Mouse (Mus musculus): Measurements from ENCODE around the gene Rccd1.

Gene Rccd1

GRCm38 (mm10) chr7:80297041-80297440 lies 27.2 kb downstream of the Rccd1 start:
- no peak for DNase-seq

GRCm38 (mm10) chr7:80296462-80296861 lies 27.8 kb downstream of the Rccd1 start:
- DNase-seq = no peak

- DNase-seq = no peak
These were observed 29.2 kb downstream of the Rccd1 start for GRCm38 (mm10) chr7:80294764-80295648.

- peak; percentile 99 for DNase-seq
These were observed 30.0 kb downstream of the Rccd1 start, which contains the start of gene Prc1 for GRCm38 (mm10) chr7:80294062-80294763. TSS of gene Prc1 (plus strand) at chr7:80294450.

GRCm38 (mm10) chr7:80287736-80288135 lies 36.5 kb downstream of the Rccd1 start:
- DNase-seq = no peak

- DNase-seq = no peak
These were observed 38.5 kb downstream of the Rccd1 start for GRCm38 (mm10) chr7:80285725-80286124.

- DNase-seq = no peak
These were observed 39.9 kb downstream of the Rccd1 start for GRCm38 (mm10) chr7:80284391-80284790.

GRCm38 (mm10) chr7:80283226-80283918 lies 40.9 kb downstream of the Rccd1 start:
- DNase-seq = no peak

GRCm38 (mm10) chr7:80281646-80282045 lies 42.6 kb downstream of the Rccd1 start:
- DNase-seq = no peak

- DNase-seq = no peak
These were observed 43.3 kb downstream of the Rccd1 start for GRCm38 (mm10) chr7:80280998-80281397.

GRCm38 (mm10) chr7:80280032-80280431 lies 44.2 kb downstream of the Rccd1 start:
- no peak for DNase-seq

GRCm38 (mm10) chr7:80276374-80276773 lies 47.9 kb downstream of the Rccd1 start:
- DNase-seq = no peak

- DNase-seq = no peak
These were observed 50.8 kb downstream of the Rccd1 start for GRCm38 (mm10) chr7:80273456-80273855.

GRCm38 (mm10) chr7:80269751-80270255 lies 54.5 kb downstream of the Rccd1 start:
- DNase-seq = no peak

GRCm38 (mm10) chr7:80268897-80269750 lies 55.1 kb downstream of the Rccd1 start, which contains the start of gene Vps33b:
TSS of gene Vps33b (plus strand) at chr7:80269649.
- DNase-seq = peak; percentile 94

GRCm38 (mm10) chr7:80267764-80268163 lies 56.5 kb downstream of the Rccd1 start:
- no peak for DNase-seq

- no peak for DNase-seq
These were observed 59.6 kb downstream of the Rccd1 start for GRCm38 (mm10) chr7:80264606-80265005.

GRCm38 (mm10) chr7:80261372-80261990 lies 62.8 kb downstream of the Rccd1 start:
- no peak for DNase-seq

GRCm38 (mm10) chr7:80260625-80261371 lies 63.5 kb downstream of the Rccd1 start, which contains the start of gene Ngrn:
TSS of gene Ngrn (plus strand) at chr7:80261215.
- peak; percentile 85 for DNase-seq

GRCm38 (mm10) chr7:80257706-80258105 lies 66.5 kb downstream of the Rccd1 start:
- DNase-seq = no peak

- DNase-seq = no peak
These were observed 68.3 kb downstream of the Rccd1 start for GRCm38 (mm10) chr7:80255981-80256380.

All from kidney, adult 11 months (tissue).